Mouse (Mus musculus): Measurements from ENCODE around the gene Bik.

Bik gene

DNA sequence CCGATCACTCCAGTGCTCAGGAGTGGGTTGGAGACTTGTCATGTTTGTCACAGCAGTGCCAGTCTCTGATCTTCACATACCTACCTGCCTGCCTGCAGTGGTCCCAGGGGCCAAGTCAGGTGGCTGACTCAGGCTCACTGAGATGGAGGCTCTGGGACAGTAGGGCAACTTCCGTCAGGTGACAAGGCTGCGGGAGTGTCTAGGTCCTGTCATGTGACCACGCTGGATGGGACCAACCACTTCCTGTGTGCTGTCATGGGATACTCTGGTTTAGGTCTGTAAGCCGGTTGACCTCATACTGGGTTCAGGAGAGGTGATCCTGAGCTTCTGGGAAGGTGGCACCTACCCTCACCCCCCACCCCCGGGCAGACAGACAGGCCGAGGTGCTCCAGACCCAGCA lies 19.4 kb downstream of the Bik start:
- DNase-seq (ENCODE audit: extremely low read depth, low read depth, low spot score): no peak

DNA sequence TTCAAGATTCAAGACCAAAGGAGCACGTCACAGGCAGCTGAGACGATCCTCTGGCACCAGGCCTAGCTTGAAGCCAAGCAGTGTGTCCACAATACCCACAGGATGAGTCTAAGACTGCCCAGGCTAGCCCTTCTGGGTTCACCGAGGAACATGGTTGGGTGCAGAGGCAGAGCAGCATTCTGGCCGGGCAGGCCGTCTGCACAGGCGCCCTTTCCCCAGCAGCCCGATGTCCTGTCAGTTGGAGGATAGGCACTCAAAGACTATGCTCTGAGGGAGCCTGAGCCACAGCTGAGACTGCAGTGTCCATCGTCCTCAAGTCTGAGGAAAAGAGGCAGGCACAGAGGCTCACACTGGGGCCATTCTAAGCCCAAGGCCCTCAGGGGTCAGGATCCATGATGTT lies 20.5 kb downstream of the Bik start:
- no peak for DNase-seq (ENCODE audit: extremely low read depth, low read depth, low spot score)

DNA sequence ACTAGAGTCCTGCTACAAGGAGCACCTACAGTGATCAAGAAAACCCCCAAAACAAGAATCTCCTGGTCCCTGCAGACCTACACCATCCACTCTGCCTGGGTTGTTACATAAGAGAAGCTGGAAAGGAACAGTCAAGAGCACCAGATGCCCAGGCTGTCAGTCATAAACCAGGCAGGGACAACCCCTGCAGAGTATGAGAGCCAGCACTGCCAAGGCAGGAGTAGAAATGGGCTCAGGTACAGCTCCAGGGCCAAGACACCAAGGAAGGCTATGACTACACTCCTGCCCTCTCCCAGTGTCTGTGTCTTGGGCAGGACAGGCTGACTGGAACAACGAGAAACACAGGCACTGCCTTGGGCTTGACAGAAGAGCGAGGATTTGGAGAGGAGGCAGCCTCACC lies 23.5 kb downstream of the Bik start:
- peak; percentile 55 for DNase-seq (ENCODE audit: extremely low read depth, low read depth, low spot score)

DNA sequence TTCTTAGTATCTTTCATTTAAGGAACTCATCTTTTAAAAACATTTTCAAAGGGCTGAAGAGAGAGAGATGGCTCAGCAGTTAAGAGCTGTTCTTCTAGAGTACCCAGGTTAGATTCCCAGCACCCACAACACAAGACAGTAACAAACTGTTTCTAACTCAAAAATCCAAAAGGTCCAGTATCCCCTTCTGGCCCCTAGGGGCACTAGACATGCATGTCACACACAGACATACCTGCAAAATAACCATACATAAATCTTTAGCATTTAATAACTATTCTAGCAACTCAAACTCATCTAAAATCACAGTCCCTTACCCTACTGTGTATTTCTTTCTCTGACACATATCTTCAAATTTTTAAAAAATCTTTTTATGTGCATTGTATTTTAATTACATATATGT lies 27.2 kb downstream of the Bik start:
- DNase-seq (ENCODE audit: extremely low read depth, low read depth, low spot score): no peak

DNA sequence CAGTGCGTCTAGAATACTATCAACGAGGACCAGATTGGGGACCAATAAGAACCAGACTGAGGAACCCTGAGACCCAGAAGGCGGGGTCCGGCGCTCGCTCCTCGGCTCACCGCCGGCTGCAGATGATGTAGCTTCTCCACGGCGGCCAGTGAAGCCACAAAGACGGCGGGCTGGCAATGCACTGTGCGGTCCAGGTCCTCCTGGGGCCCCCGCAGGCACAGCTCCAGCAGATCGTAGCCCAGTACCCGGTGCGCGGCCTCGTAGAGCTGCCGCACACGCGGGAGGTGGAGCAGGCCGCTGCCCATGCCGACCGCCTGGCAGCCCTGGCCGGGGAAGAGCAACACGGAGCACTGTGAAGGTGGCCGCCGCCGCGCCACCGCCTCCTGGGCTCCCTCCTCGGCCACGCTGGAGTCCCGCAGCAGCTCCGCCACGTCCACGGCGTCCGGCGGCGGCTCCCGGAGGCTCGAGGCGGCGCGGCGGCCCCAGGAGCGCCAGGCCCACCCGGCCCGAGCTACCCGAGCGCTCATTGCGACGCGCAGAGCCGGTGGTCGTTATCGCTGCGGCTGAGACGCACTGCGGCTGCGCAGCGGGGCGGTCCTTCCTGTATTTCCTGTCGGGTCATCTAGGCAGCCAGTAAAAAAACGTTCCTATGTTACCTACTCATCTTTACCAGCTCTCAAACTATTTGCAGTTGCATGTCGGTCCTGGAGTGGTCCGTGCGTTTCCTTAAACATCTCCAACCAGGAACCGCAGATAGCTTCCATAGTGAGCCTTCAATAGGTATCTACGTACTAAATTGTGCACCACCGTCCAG lies 28.7 kb downstream of the Bik start:
- DNase-seq (ENCODE audit: extremely low read depth, low read depth, low spot score): no peak

DNA sequence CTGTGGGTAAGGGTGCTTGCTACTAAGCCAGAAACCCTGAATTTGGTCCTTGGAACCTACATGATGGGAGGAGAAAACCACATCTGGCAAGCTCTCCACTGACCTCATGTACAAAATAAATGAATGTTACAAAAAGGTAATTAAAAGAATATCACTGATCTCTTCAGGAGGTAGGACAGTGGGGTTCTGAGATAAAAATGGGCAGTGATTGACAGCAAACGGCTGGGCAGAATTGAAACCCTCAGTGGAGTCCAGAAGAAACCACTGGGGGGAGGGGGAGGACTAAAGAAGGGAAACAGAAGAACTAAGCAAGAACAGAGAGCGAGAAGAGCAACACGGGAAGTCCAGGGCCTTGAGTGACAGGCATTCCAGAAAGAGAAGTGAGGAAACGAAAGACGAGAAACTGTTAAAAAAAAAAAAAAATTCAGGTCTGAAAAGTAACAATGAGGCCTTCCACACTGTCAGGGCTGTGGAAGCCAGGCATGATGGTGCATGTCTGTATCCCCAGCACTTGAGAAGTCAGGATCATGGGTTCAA lies 34.3 kb downstream of the Bik start:
- DNase-seq (ENCODE audit: extremely low read depth, low read depth, low spot score): no peak

DNA sequence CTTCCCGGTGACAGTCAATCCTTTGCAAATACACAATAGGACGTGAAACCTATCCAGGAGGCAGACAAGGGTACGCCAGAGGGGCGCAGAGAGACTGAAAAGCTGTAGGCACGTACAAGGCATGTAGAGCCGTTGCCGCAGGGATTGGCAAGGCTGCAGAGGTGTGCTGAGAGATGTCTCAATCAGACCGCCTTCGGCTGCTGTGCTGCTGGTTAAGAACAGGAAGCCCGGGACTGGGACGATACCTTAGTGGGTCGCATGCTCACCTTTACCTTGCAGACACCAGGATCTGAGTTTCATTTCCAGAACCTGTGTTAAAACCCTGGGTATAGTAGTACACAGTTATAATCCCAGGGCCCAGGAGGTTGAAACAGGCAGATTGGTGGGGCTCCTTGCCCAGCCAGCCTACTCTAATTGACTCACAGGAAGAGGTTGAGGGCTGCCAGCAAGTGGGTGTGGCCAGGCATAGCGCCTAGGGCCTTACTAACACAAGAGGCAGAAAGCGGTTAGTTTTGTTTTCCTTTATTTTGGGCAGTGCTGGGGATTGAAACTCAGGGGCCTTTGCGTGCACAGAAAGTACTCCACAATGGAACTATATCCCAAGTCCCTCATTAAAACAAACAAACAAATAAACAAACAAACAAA lies 36.1 kb downstream of the Bik start:
- peak; percentile 77 for DNase-seq (ENCODE audit: extremely low read depth, low read depth, low spot score)

DNA sequence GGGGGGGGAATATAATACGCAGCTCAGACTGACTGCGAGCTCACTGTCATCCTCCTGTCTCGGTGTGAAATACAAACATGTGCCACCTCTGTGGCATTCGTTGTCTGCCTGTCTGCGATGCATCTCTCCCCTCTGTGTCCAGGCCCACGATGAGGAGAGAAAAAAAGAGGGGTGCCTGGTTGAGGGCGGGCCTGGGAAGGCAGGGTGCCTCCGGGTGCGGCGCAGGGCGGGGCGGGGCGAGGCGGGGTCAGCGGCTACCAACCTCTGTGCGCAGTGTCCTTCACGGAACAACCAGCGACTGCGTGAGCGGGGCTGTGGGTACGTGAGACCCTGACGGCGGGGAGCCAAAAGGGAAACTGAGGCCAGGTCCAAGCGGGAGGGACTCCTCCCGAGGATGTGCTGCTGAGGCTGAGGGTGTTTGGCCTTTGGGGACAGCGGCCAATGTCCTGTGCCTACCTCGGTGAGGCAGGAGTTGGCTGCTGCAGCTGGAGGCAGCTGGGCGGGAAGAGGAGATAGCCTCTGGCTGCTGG lies 36.7 kb downstream of the Bik start, which contains the start of the genes Tspo and Mcat:
Tspo (plus strand) TSS at position 266 of the 530 bp plus-strand sequence.
Mcat (minus strand) TSS at position 461 of the 530 bp plus-strand sequence.
- DNase-seq (ENCODE audit: extremely low read depth, low read depth, low spot score): no peak

DNA sequence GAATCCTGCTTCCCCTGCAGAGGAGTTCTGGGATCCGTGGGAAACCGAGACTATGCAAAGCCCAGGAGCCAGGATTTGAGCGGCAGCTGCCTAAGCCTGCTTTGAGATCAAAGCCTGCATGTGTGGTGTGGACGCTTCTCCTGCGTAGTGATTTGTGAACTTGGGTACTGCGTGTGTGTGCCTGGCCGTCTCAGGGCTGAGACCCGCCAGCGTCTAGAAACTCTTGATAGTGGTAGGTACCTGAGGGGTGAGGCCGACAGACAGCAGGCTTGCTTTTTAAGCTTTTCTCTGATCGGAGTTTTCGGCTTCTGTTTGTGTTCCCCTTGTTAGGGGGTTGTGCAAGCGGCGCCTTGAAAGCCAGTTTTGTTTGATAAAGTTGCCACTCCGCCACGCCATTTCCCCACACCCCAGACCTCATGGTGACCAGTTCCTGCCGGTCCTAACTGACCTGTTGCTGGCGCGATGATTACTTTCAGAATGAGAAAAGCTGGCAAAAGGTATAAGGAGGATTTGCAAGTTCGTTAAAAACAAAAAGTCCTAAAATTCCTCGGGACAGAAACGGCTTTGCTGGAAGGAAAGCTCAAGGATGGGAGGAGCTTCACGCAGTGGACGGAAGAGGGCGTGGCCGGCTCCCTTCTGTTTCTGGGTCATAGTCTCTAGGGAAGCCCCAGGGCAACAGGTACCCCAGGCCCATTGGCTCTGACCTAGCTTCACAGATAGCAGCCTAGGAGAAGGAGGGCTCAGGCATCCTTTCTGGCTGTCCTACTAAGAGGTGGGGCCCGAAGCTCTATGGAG lies 37.4 kb downstream of the Bik start:
- no peak for DNase-seq (ENCODE audit: extremely low read depth, low read depth, low spot score)

DNA sequence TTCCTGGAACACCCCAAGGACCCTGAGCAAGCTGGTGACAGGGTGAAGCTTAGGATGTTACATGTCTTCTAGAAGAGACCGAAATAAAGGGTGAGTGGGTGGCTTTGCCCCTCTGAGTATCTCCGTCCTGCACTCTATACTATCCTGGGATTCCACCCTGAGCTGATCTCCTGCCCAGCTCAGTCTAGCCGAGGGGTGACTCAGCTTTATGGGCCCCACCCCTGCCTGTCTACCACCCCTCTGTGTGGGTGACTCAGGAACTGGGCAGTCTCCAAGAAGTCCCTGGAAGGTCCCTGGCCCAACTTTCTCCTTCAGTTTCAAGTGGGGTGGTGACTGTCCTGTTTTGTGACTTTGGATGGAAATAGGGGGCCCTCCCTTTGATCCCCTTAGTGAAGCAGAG lies 38.8 kb downstream of the Bik start:
- no peak for DNase-seq (ENCODE audit: extremely low read depth, low read depth, low spot score)

DNA sequence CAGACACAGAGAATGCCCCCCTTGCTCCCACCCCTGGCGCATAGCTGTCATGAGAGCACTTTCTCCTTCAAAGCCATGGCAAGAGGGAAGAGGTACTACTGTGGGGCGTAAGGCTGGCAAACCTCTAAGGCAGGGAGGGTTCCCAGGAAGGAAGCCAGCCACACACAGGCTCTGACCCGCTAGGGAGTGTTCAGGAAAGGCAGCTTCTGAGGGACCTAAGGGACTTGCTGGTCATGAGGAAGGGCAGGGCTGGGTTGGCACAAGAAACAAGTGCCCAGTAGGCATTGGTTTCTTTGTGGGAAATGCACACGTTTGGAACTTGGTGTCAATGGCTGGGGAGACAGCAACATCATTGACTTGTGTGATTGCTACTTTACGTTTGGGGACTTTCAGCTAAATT lies 39.3 kb downstream of the Bik start:
- DNase-seq (ENCODE audit: extremely low read depth, low read depth, low spot score): no peak

DNA sequence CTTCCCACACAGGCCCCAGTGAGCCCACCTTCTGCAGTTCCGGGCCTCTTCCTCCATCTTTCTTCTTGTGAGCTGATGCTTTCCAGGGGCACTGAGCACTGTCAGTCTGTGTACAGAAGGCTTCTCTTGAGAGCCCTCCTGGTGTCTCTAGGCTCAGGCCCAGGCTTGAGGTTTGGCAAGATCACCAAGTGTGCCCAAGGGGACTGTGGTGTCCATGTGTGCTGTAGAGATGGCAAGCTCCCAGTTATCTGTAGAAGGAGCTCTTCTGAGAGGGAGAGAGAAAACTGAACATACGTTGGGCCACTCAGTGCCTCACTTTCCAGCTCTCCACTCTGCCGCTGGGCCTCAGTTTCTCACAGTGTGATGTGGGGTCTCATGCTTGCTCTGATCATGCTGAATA lies 41.1 kb downstream of the Bik start:
- DNase-seq (ENCODE audit: extremely low read depth, low read depth, low spot score): no peak

DNA sequence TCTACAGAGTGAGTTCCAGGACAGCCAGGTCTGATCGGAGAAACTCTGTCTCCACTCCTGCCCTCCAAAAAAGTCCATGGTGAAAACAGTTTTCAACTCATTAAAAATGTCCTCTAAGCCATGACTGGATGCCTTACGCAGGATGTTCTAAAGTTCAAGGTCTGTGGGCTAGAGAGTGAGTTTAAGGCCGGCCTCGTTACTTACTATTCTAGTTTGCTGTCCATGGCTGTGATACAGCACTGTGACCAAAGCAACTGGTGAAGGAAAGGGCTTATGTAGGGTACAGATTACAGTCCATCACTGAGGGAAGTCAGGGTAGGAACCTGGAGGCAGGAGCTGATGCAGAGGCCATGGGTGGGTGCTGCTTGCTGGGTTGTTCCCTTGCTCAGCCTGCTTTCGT lies 41.9 kb downstream of the Bik start:
- no peak for DNase-seq (ENCODE audit: extremely low read depth, low read depth, low spot score)

DNA sequence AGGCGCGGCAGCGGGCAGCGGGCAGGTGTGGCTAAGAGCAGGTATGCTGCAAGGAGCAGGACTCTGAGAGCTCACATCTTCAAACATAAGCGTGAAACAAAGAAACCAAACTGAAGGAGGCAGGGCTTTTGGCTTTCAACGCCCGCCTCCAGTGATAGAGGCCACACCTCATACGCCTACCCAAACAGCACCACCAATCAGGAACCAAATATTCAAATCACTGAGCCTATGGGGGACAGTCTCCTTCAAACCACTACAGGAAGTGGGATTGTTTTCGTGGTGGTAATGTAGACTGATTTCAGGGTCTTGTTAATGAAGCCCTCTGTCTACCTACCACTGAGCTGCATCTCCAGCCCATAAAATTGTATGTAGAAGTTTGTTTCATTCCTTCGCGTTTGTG lies 43.0 kb downstream of the Bik start:
- no peak for DNase-seq (ENCODE audit: extremely low read depth, low read depth, low spot score)

DNA sequence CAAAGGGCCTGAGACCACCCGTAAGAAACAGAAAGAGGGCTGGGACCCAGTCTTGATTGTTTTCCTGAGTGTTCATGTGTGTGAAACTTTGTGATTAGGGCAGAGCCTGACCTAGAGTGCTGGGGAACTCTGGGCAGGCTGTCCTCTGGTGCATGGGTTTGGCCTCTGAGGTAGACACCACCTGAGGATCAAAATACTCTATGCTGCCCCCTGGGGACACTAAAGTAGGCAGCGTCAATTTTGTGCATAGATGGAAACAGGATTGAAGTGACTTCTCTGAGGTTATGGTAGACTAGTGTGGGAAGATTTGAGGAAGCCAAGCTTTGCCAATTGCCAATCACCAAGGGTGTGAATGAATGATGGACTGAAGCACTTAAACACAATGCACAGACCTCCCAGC lies 44.0 kb downstream of the Bik start:
- no peak for DNase-seq (ENCODE audit: extremely low read depth, low read depth, low spot score)

DNA sequence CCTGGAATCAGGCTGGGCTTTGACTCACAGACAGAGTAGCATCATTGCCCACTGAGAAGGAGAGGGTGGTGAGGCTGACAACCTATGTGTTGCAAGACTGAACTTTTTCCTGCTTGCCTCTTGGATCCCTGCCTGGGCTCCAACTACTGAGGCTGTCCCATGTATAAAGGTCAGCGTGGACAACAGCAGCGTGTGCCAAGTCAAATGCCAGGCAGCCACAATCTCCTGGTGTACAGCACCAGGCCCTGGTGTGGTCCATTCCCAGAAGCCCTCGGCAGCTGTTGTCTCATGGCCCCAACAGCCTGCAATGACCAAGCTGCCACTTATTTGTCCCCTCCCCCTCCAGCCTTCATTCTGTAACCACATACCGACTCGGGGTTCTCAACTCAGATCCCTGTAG lies 45.0 kb downstream of the Bik start:
- DNase-seq (ENCODE audit: extremely low read depth, low read depth, low spot score): no peak

DNA sequence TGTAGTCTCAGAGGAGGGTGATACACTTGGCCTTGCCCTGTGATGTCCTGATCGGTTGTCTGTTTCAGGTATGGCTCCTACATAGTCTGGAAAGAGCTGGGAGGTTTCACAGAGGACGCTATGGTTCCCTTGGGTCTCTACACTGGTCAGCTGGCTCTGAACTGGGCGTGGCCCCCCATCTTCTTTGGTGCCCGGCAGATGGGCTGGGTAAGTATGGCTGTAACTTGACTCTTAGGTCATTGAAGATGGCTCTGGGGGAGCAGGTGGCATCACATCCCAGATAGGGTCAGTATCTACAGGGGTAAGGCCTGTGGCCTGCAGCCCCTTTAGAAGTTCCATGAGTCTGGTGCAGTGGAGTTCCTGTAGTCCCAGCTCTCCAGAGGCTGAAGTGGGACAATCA lies 45.5 kb downstream of the Bik start:
- DNase-seq (ENCODE audit: extremely low read depth, low read depth, low spot score): no peak

DNA sequence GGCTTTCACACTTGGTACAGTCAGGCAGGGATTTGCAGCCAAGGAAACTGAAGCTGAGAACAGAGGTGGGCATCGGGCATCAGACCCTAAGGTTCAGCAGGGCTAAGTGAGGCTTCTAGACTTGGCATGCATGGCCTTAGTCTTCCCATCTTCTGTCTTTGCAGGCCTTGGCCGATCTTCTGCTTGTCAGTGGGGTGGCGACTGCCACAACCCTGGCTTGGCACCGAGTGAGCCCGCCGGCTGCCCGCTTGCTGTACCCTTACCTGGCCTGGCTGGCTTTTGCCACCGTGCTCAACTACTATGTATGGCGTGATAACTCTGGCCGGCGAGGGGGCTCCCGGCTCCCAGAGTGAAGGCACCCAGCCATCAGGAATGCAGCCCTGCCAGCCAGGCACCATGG lies 46.9 kb downstream of the Bik start:
- no peak for DNase-seq (ENCODE audit: extremely low read depth, low read depth, low spot score)

DNA sequence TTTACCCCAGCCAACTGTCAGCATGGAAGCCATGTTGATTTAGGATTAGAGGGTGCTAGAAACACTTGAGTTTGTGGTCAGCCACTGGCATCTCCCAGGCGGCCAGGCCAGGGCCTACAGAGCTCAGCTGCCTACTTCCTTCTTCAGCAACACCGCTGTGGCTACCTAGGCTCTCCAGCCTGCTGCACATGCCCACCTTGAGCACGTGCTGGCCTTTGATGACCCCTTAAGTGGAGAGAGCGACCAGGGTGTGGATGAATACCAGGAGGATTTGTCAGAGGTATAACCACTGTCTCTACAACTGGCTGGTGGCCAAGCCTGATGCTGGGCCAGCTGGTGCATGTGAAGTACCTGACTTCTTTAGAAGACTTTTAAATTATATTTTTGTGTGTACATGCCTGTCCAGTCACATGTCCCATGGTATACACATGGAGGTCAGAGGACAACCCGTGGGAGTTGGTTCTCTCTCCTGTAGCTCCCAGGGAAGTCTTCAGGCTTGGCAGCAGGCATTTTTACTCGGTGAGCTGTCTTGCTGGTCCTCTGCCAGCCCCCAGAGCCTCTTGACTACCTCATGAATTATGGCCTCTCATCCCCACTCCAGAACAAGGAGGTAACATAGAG lies 48.2 kb downstream of the Bik start:
- DNase-seq (ENCODE audit: extremely low read depth, low read depth, low spot score): no peak

DNA sequence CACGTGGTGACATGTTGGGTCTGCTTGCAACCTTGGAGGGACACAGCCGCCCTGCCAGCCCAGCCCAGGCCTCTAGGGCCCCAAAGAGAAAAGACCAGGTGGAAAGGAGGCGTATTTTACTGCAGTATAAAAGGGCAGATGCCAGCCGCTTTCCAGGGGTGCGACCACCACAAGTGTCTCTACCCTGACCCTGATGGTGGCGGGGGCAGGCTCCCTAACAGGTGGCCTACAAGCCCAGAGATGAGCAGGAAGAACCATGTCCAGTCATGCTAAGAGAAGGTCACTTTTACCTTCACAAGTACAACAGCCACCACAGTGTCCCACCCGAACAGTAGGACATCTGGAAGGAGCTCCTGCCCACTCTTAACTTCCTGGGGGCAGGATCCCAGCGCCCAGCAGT lies 48.9 kb downstream of the Bik start:
- DNase-seq (ENCODE audit: extremely low read depth, low read depth, low spot score): no peak

DNA sequence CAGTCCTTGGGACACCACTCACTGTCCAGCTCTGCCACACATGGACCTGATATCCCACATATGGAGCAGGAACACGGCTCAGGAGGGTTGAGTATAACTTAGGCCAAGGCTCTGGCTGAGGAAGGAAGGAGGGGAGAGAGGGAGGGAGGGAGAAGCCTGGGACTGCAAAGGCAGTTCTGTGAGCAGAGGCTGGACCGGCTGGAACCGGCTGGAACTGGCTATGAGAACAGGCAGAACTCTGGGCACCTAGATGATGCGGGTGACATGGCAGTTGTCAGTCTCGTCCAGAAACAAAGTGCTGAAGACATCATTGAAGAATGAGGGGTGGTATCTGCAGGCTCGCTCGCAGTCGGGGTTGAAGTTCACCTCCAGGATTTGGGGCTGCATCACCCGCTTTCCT lies 50.0 kb downstream of the Bik start:
- DNase-seq (ENCODE audit: extremely low read depth, low read depth, low spot score): no peak
